Mouse (Mus musculus): Measurements from ENCODE around the gene Tfcp2. TPM values are rescaled to one million over a fixed set of nuclear protein-coding genes. Genes with fewer than 3 reads are reported as not detected.

The Tfcp2 gene
- polyA plus RNA-seq, 1 experiment from 2014 or later: 22.3 TPM

GRCm38 (mm10) chr15:100449495-100449894 is 102.3 kb downstream of the Tfcp2 start:
- Histone ChIP-seq H3K9me3 (ENCODE audit: control insufficient read depth, low read length) (no peaks in the 10 kb centered on the region), H3K4me2 (ENCODE audit: low read depth, low read length) (no peak overlapping the region), H3K36me3 (ENCODE audit: control insufficient read depth, insufficient read depth, low read length) (no peaks in the 10 kb centered on the region), H3K4me1 (replicated peaks; ENCODE audit: control insufficient read depth, insufficient read depth, low read length) (no peaks in the 10 kb centered on the region), H3K9ac (ENCODE audit: low read length) (no peak overlapping the region), H3K4me3 (ENCODE audit: low read length) (no peak overlapping the region), H3K27ac (ENCODE audit: low read length) (no peak overlapping the region), H3K27me3 (ENCODE audit: control insufficient read depth, insufficient read depth, low read depth, low read length) (no peaks in the 10 kb centered on the region)
- WGBS: 84% methylated on average over 3 of the region's 3 CpGs
- ATAC-seq (ENCODE audit: low read depth): no peak

DNA sequence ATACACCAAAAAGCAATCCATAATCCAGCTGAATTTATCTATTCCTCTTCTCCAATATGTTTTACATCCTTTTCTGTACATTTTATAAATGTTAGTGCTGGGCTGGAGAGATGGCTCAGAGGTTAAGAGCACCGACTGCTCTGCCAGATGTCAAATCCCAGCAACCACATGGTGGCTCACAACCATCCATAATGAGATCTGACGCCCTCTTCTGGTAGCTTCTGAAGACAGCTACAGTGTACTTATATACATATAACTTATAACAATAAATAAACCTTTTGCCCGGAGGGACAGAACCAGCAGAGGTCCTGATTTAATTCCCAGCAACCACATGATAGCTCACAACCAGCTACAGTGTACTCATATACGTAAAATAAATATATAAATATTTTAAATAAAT is 103.2 kb downstream of the Tfcp2 start:
- Histone ChIP-seq H3K27ac (ENCODE audit: low read length) (no peak overlapping the region), H3K36me3 (ENCODE audit: control insufficient read depth, insufficient read depth, low read length) (no peaks in the 10 kb centered on the region), H3K9ac (ENCODE audit: low read length) (no peak overlapping the region), H3K4me1 (replicated peaks; ENCODE audit: control insufficient read depth, insufficient read depth, low read length) (peaks cover 6% of the 10 kb centered on the region; the same call in 1 of the 2 replicates), H3K4me3 (ENCODE audit: low read length) (no peak overlapping the region), H3K27me3 (ENCODE audit: control insufficient read depth, insufficient read depth, low read depth, low read length) (no peaks in the 10 kb centered on the region), H3K9me3 (ENCODE audit: control insufficient read depth, low read length) (no peaks in the 10 kb centered on the region), H3K4me2 (ENCODE audit: low read depth, low read length) (no peak overlapping the region)
- ATAC-seq (ENCODE audit: low read depth): no peak
- 62% methylated on average over 4 of the region's 4 CpGs for WGBS

Other genes starting within 250 kb of the Tfcp2 start
- gene Mettl7a1, start 247.9 kb downstream of the Tfcp2 start, polyA plus RNA-seq (2015; fragmentation: Nextera tagmentation; extraction: Ambion mirVana): 14.6 and 19.2 TPM in 2 replicates
- gene Mettl7a3, start 217.1 kb downstream of the Tfcp2 start, polyA plus RNA-seq (2015; fragmentation: Nextera tagmentation; extraction: Ambion mirVana): not detected in 2 replicates
- 0.16 and 0.29 TPM in 2 replicates for gene Methig1, start 198.9 kb downstream of the Tfcp2 start, polyA plus RNA-seq (2015; fragmentation: Nextera tagmentation; extraction: Ambion mirVana)
- not detected in 2 replicates for gene Mettl7a2, start 198.8 kb downstream of the Tfcp2 start, polyA plus RNA-seq (2015; fragmentation: Nextera tagmentation; extraction: Ambion mirVana)
- gene Higd1c, start 187.5 kb downstream of the Tfcp2 start, polyA plus RNA-seq (2015; fragmentation: Nextera tagmentation; extraction: Ambion mirVana): not detected in 2 replicates
- 0.06 and 0.19 TPM in 2 replicates for gene Gm5475, start 129.9 kb downstream of the Tfcp2 start, polyA plus RNA-seq (2015; fragmentation: Nextera tagmentation; extraction: Ambion mirVana)
- 22.3 and 23.6 TPM in 2 replicates for gene Slc11a2, start 126.9 kb downstream of the Tfcp2 start, polyA plus RNA-seq (2015; fragmentation: Nextera tagmentation; extraction: Ambion mirVana)
- 23.9 and 26.1 TPM in 2 replicates for gene Letmd1, start 83.0 kb downstream of the Tfcp2 start, polyA plus RNA-seq (2015; fragmentation: Nextera tagmentation; extraction: Ambion mirVana)
- 9.5 and 10.6 TPM in 2 replicates for gene Csrnp2, start 56.5 kb downstream of the Tfcp2 start, polyA plus RNA-seq (2015; fragmentation: Nextera tagmentation; extraction: Ambion mirVana)
- gene Pou6f1, start 48.0 kb upstream of the Tfcp2 start, polyA plus RNA-seq (2015; fragmentation: Nextera tagmentation; extraction: Ambion mirVana): 4.0 and 5.2 TPM in 2 replicates
- gene Dazap2, start 63.3 kb upstream of the Tfcp2 start, polyA plus RNA-seq (2015; fragmentation: Nextera tagmentation; extraction: Ambion mirVana): 248 and 262 TPM in 2 replicates
- gene Smagp, start 84.9 kb upstream of the Tfcp2 start, polyA plus RNA-seq (2015; fragmentation: Nextera tagmentation; extraction: Ambion mirVana): 20.5 and 22.1 TPM in 2 replicates
- gene Bin2, start 117.5 kb upstream of the Tfcp2 start, polyA plus RNA-seq (2015; fragmentation: Nextera tagmentation; extraction: Ambion mirVana): 4.6 and 6.3 TPM in 2 replicates
- 4.2 and 9.6 TPM in 2 replicates for gene Cela1, start 135.9 kb upstream of the Tfcp2 start, polyA plus RNA-seq (2015; fragmentation: Nextera tagmentation; extraction: Ambion mirVana)
- 0.67 and 1.3 TPM in 2 replicates for gene Galnt6, start 177.4 kb upstream of the Tfcp2 start, polyA plus RNA-seq (2015; fragmentation: Nextera tagmentation; extraction: Ambion mirVana)
- 2.5 and 4.2 TPM in 2 replicates for gene Slc4a8, start 209.7 kb upstream of the Tfcp2 start, polyA plus RNA-seq (2015; fragmentation: Nextera tagmentation; extraction: Ambion mirVana)